Mouse (Mus musculus) kidney, postnatal 0 days (tissue): ENCODE results near the gene Gm20388. TPM values are rescaled to one million over a fixed set of nuclear protein-coding genes. Genes with fewer than 3 reads are reported as not detected.

Experiments
- ATAC-seq: fragments of 200-750 bp; cut with Nextera tagmentation; replicated peaks from 2 replicates; pipeline ENCODE4 v1.8.0; 2017; ENCODE audit warnings: low read depth, moderate number of reproducible peaks, moderate TSS enrichment, moderate library complexity; ENCODE audit not compliant: low FRiP score
- DNase-seq: peaks from one replicate; pipeline ENCODE4 v3.0.0-alpha.2; 2016; ENCODE audit warnings: low spot score
- H3K27ac ChIP-seq: fragments of 300-500 bp; sonication (generic); 2 replicates; pipeline ENCODE4 v1.5.1; 2014; ENCODE audit warnings: mild to moderate bottlenecking
- H3K27me3 ChIP-seq: fragments of 300-500 bp; sonication (generic); 2 replicates; pipeline ENCODE4 v1.6.1; 2014; ENCODE audit warnings: low read length, mixed read lengths; ENCODE audit not compliant: insufficient read depth
- H3K36me3 ChIP-seq: fragments of 300-500 bp; sonication (generic); 2 replicates; pipeline ENCODE4 v1.6.1; 2014; ENCODE audit warnings: low read length, mixed read lengths; ENCODE audit not compliant: insufficient read depth
- H3K4me1 ChIP-seq: fragments of 300-500 bp; sonication (generic); replicated peaks from 2 replicates; pipeline ENCODE4 v1.6.1; 2014; ENCODE audit warnings: antibody characterized with exemption, low read length, mixed read lengths; ENCODE audit not compliant: insufficient read depth
- H3K4me2 ChIP-seq: fragments of 300-500 bp; sonication (generic); 2 replicates; pipeline ENCODE4 v1.6.1; 2014; ENCODE audit warnings: mild to moderate bottlenecking, low read length, moderate library complexity, mixed read lengths
- H3K4me3 ChIP-seq: fragments of 300-500 bp; sonication (generic); replicated peaks from 2 replicates; pipeline ENCODE4 v1.5.1; 2014; ENCODE audit warnings: low read depth, low read length
- H3K9ac ChIP-seq: fragments of 300-500 bp; sonication (generic); 2 replicates; pipeline ENCODE4 v1.6.1; 2014; ENCODE audit warnings: low read depth, low read length
- H3K9me3 ChIP-seq: fragments of 300-500 bp; sonication (generic); replicated peaks from 2 replicates; pipeline ENCODE4 v1.6.1; 2016; ENCODE audit warnings: low read length, inconsistent platforms, mixed read lengths
- CTCF ChIP-seq: IDR thresholded peaks from 2 replicates; pipeline ENCODE4 v1.5.1; 2016; ENCODE audit warnings: antibody characterized with exemption, low read depth, mild to moderate bottlenecking, moderate library complexity
- whole genome bisulfite sequencing: fragments of 180-500 bp; shearing (Covaris S2); extraction: QIAGEN DNeasy Blood & Tissue Kit; methylation state at CpG from one replicate; pipeline ENCODE4 v1.1.7; 2014; 5-methylcytosine and 5-hydroxymethylcytosine counted together
- polyA plus RNA-seq: library from polyadenylated mRNA; unstranded; fragments of >200 nt; fragmentation: Nextera tagmentation; extraction: Ambion mirVana; gene quantifications from 2 replicates; pipeline ENCODE4 v1.2.1, GENCODE M21; 2015

Gm20388 gene
- polyA plus RNA-seq, 1 experiment from 2014 or later: not detected

DNA sequence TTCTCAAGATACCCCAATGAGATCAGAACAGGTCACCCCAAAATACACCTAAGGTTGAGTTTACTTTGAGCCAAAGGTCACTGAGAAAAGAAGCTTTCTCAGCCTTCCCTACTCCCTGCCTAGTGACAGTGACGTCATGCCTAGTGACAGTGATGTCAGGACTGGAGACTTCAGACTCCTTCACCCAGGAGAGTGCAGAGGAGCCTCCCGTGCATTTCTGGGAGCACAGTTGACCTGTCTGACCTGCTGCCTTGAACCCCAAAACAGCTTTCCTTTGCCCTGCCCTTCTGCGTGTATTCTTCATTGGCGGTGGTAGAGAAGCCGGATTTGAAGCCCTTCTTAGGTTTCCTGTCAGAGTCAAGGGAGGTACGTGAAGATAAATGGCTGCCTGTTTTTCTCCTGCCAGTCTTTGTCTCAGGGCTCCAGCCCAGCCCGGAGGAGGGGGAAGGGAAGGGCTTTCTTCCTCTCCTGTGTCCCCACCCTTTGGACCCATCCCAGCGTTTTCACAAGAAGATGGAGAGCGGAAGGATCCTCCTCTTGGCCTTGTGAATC lies 194.2 kb downstream of the Gm20388 start:
- H3K27ac ChIP-seq: peak overlapping the region; percentile 54
- no peaks in the 10 kb centered on the region for H3K9me3 ChIP-seq
- H3K4me3 ChIP-seq: no peak overlapping the region
- H3K27me3 ChIP-seq: no peaks in the 10 kb centered on the region
- H3K36me3 ChIP-seq: no peaks in the 10 kb centered on the region
- ATAC-seq: no peak
- no peak for TF ChIP-seq CTCF
- DNase-seq: peak; percentile 57
- H3K9ac ChIP-seq: no peak overlapping the region
- H3K4me1 ChIP-seq: peaks cover 11% of the 10 kb centered on the region
- no peak overlapping the region for H3K4me2 ChIP-seq
- WGBS: 33% methylated on average over 9 of the region's 9 CpGs

DNA sequence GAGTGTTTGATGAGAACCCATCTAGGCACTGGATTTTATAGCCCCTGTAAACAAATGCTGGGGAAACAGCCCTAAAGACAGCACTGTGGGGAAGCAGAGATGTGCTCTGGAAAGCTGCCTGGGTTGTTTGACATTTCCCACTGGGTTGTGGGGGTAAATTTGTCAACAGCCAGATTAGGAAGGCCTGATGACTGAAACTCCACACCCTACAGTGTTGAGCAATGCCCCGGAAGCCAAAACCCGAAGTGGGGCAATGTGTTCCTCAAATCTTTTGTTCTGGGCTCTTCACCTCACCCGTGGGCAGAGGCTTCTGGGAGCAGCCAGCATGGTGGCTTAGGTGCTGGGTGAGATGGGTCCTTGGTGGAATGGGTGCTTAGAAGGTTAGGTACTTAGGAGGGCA lies 198.5 kb downstream of the Gm20388 start:
- Histone ChIP-seq H3K27me3 (no peaks in the 10 kb centered on the region), H3K9me3 (no peaks in the 10 kb centered on the region), H3K4me1 (peaks cover under 1% of the 10 kb centered on the region; the same call in 1 of the 2 replicates), H3K9ac (no peak overlapping the region), H3K4me3 (no peak overlapping the region), H3K4me2 (no peak overlapping the region), H3K36me3 (no peaks in the 10 kb centered on the region), H3K27ac (no peak overlapping the region)
- no peak for ATAC-seq
- DNase-seq: no peak
- 15% methylated on average over 3 of the region's 3 CpGs for WGBS
- no peak for TF ChIP-seq CTCF

DNA sequence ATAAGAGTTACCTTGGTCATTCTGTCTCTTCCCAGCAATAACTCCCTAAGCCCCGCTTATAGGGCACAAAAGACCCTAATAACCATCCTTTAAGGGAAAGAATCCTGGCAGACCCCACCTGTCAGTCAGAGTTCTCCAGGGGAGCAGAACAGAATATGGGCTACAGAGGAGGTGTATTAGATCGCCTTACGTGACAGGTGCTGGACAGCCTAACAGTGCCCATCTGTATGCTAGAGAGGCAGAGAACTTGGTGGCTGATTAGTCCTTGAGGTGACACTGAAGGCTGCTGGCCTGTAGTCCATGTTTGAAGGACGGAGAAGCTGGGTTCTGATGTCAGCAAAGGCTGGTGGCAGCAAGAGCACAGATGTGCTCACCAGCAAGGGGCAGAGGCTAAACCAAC lies 200.3 kb downstream of the Gm20388 start:
- DNase-seq (no peak), ATAC-seq (no peak)
- H3K4me1 ChIP-seq: peaks cover 8% of the 10 kb centered on the region; the same call in 1 of the 2 replicates
- no peak overlapping the region for H3K4me3 ChIP-seq
- peaks cover 11% of the 10 kb centered on the region; the same call in 1 of the 2 replicates for H3K27me3 ChIP-seq
- 85% methylated on average over 4 of the region's 4 CpGs for WGBS
- no peaks in the 10 kb centered on the region for H3K9me3 ChIP-seq
- TF ChIP-seq CTCF: no peak
- H3K27ac ChIP-seq: no peak overlapping the region
- H3K9ac ChIP-seq: no peak overlapping the region
- no peaks in the 10 kb centered on the region for H3K36me3 ChIP-seq
- no peak overlapping the region for H3K4me2 ChIP-seq

DNA sequence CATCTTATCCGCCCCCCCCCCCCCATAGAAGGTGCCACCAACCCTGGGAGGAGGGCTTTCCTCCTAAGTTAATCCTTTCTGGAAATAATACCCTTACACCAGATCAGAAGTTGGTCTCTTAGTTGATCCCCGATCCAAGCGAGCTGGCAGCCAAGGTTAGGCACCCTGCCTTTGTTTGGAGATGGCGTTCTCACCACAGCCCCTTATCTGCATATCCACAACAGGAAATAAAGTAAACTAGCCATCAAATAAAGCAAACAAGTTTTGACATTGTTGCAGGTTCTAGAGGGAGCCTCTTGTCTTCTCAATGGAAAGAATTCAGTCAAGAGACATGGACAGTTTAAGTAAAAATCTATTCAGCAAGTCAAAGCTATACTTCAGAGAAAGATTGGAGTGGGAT lies 200.7 kb downstream of the Gm20388 start:
- no peak for DNase-seq
- no peaks in the 10 kb centered on the region for H3K9me3 ChIP-seq
- no peak overlapping the region for H3K9ac ChIP-seq
- no peak overlapping the region for H3K4me3 ChIP-seq
- TF ChIP-seq CTCF: no peak
- H3K36me3 ChIP-seq: no peaks in the 10 kb centered on the region
- H3K27me3 ChIP-seq: peaks cover 11% of the 10 kb centered on the region; the same call in 1 of the 2 replicates
- no peak overlapping the region for H3K27ac ChIP-seq
- ATAC-seq: no peak
- peaks cover 8% of the 10 kb centered on the region; the same call in 1 of the 2 replicates for H3K4me1 ChIP-seq
- 79% methylated on average over 4 of the region's 4 CpGs for WGBS
- H3K4me2 ChIP-seq: no peak overlapping the region

DNA sequence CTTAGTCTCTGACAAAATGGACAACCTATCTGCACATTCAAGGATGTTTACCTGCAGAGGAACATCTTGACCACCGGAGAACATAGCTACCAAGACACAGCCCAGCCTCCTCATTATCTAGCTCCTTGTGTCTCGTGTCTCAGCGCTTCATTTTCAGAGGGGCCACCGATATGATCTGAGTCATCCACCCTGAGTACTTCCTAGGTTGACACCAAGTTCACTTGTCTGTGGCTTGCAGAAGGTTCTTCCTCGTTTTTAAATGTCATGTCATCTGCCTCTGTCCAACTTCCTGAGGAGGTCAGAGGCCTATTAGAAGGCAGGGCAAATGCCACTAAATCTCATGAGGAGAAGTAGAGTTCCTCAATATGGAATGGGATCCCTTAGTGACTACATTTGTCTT lies 201.9 kb downstream of the Gm20388 start:
- Histone ChIP-seq H3K9ac (no peak overlapping the region), H3K4me1 (peaks cover 8% of the 10 kb centered on the region; the same call in 1 of the 2 replicates), H3K27ac (peak overlapping the region; percentile 87), H3K4me2 (no peak overlapping the region), H3K36me3 (no peaks in the 10 kb centered on the region), H3K9me3 (no peaks in the 10 kb centered on the region), H3K4me3 (no peak overlapping the region), H3K27me3 (peaks cover 11% of the 10 kb centered on the region; the same call in 1 of the 2 replicates)
- WGBS: 80% methylated on average over 5 of the region's 5 CpGs
- DNase-seq (no peak), ATAC-seq (no peak)
- TF ChIP-seq CTCF: no peak

DNA sequence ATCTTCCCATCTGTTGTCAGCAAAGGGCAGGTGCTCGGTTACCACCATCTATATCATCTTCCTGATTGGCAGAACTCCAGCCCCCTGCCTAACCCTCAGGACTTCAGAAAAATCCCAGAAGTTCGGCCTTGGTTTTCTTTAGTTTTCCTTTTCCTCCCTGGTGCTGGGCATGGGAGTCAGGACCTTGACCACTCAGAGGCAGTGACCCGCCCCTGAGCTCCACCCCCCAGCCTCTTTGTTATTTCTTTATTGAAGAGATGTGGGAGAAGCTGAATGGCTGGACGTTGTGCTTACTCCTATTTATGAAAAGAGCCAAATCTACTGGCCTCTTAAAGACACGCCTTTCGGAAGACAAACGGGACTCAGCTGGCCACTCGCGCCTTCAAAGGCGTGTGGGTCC lies 202.7 kb downstream of the Gm20388 start:
- WGBS: 1% methylated on average over 10 of the region's 10 CpGs
- TF ChIP-seq CTCF: no peak

More for the DNA sequence above, 202.7 kb downstream of the Gm20388 start:
- H3K27me3 ChIP-seq: peaks cover 11% of the 10 kb centered on the region; the same call in 1 of the 2 replicates
- H3K9me3 ChIP-seq: no peaks in the 10 kb centered on the region
- peaks cover 8% of the 10 kb centered on the region; the same call in 1 of the 2 replicates for H3K4me1 ChIP-seq
- peak; percentile 43 for ATAC-seq
- peak overlapping the region; percentile 61 for H3K9ac ChIP-seq
- peak overlapping the region; percentile 51 for H3K4me3 ChIP-seq
- no peaks in the 10 kb centered on the region for H3K36me3 ChIP-seq
- peak overlapping the region; percentile 87 for H3K27ac ChIP-seq
- H3K4me2 ChIP-seq: peak overlapping the region; percentile 81
- peak; percentile 78 for DNase-seq
